Mouse (Mus musculus): ENCODE measurements around the gene Olfr1193.
"Not testable (repeated sequence)": the region's sequence is repeated elsewhere in the genome, so short reads cannot be mapped to it uniquely, and the experiment has no call there.

Olfr1193 gene

DNA sequence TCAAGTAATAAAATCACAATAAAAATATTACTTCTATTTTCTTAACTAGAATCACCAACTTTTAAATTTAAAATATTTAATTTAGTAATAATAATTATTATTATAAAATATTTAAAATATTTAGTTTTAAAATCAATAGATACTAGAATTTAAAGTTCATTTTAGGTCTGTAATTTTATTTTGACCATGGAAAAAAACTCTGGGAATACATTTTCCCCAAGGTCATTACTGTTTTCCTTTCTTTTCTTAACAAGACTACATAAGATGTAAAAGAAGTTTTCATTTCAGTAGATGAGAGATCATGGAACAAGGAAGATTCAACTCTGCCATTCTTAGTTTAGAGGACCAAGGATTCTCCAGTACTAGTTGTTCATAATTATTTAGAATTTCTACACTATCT is at the start of gene Olfr1193:
Gene Olfr1193 (plus strand): TSS at position 301 of the 400 bp plus-strand sequence.
- in situ Hi-C loops (cut with MboI, MseI) = loop anchor here (10.0 kb wide), 1 partner anchor 561 kb away; no protein-coding TSS in a partner anchor

DNA sequence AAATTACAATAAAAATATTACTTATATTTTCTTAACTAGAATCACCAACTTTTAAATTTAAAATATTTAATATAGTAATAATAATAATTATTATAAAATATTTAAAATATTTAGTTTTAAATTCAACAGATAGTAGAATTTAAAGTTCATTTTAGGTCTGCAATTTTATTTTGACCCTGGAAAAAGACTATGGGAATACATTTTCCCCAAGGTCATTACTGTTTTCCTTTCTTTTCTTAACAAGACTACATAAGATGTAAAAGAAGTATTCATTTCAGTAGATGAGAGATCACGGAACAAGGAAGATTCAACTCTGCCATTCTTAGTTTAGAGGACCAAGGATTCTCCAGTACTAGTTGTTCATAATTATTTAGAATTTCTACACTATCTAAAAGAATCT is 35.2 kb upstream of the Olfr1193 start, which contains the start of gene Olfr1191-ps1:
Gene Olfr1191-ps1 (plus strand): TSS at position 301 of the 400 bp plus-strand sequence.
- in situ Hi-C loops (cut with MboI, MseI) = not testable (repeated sequence)

DNA sequence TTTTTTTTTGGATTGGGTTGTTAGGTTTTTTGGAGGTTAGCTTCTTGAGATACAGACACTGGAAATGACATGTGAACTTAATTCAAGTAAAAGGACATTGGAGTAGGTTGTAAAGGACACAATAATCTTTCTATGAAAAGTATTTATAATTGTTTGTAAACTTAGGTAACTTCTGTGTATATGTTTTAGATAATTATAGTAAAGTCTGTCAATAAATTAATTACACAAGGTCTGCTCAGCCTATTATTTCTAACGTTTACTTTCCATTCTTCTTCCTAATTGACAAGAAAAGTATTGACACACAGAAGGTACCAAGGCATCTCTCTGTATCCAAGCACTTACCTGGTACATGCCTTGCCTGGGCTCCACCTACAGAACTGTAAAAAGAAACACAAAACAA is 27.2 kb upstream of the Olfr1193 start, which contains the start of gene Olfr1192-ps1:
Gene Olfr1192-ps1 (plus strand): TSS at position 301 of the 400 bp plus-strand sequence.
- in situ Hi-C loops (cut with MboI, MseI) = no loop called here

DNA sequence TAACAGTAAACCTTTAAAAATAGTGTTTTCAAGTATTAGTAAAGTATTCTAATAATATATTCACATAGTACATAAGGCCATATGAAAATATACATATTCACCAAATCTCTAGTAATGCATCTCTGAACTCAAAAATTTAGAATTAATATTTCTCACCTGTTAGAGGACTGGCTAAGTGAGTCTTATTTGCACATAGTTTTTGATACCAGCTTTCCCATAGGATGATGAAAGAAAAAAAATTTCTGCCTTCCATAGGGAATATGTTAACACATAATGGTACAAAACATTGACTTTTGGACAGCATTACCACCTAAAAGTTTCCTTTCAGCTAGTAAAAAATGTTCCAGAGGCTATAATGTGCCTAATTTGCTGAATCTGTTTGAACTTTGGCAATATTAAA is 13.7 kb downstream of the Olfr1193 start, which contains the start of gene Olfr1195:
Gene Olfr1195 (minus strand): TSS at position 101 of the 400 bp plus-strand sequence.
- in situ Hi-C loops (cut with MboI, MseI) = no loop called here

DNA sequence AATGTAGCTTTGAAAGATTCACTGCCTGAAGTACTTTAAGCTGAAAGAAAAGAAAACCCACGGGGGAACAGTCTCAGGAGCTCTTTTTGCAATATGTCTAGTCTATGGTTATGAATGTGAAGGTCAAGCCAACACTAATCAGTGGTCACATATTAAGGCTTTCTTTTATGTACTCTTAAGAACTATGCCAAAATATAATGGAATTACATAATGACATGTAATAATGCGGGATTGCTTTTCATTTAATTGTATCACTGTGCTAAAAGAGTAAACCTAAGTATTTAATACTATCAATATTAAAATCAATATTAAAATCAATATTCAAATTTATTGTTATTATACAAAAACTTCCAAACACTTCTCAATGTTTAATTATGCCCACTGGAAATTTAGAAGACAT is 29.1 kb downstream of the Olfr1193 start, which contains the start of gene Olfr1196:
Gene Olfr1196 (minus strand): TSS at position 101 of the 400 bp plus-strand sequence.
- in situ Hi-C loops (cut with MboI, MseI) = no loop called here

Measured in T-helper 2 cell (primary cell).